Mouse (Mus musculus): ENCODE results near the gene Fto. TPM values are rescaled to one million over a fixed set of nuclear protein-coding genes. Genes with fewer than 3 reads are reported as not detected.

Gene Fto
- polyA plus RNA-seq, 1 experiment, result 43.9 TPM

GRCm38 (mm10) chr8:91338389-91339154 is 25.2 kb downstream of the Fto start:
- Histone ChIP-seq H3K27ac (ENCODE audit: insufficient read depth, low read depth, low read length) (no peak overlapping the region), H3K27me3 (replicated peaks; ENCODE audit: control insufficient read depth, insufficient read depth, low read length) (no peaks in the 10 kb centered on the region), H3K4me1 (ENCODE audit: control insufficient read depth, insufficient read depth, low read length) (peaks cover 5% of the 10 kb centered on the region), H3K4me3 (ENCODE audit: insufficient read depth, low read depth, low read length) (no peak overlapping the region), H3K36me3 (ENCODE audit: control insufficient read depth, insufficient read depth, low read length) (no peaks in the 10 kb centered on the region)
- DNase-seq, result no peak
- WGBS, result 84% methylated on average over 6 of the region's 6 CpGs
- TF ChIP-seq POLR2A (IDR thresholded peaks at IDR 0.05; ENCODE audit: low read depth, low read length) (no peak), CTCF (conservative IDR thresholded peaks at IDR 0.05; ENCODE audit: insufficient read depth, insufficient read length, low read depth, low read length) (no peak)

- DNase-seq, result no peak
- Histone ChIP-seq H3K36me3 (ENCODE audit: control insufficient read depth, insufficient read depth, low read length) (no peaks in the 10 kb centered on the region), H3K4me3 (ENCODE audit: insufficient read depth, low read depth, low read length) (no peak overlapping the region), H3K27ac (ENCODE audit: insufficient read depth, low read depth, low read length) (no peak overlapping the region), H3K27me3 (replicated peaks; ENCODE audit: control insufficient read depth, insufficient read depth, low read length) (no peaks in the 10 kb centered on the region), H3K4me1 (ENCODE audit: control insufficient read depth, insufficient read depth, low read length) (peaks cover 5% of the 10 kb centered on the region)
- 70% methylated on average over 8 of the region's 8 CpGs for WGBS
- no peak for TF ChIP-seq POLR2A (IDR thresholded peaks at IDR 0.05; ENCODE audit: low read depth, low read length)
- no peak for TF ChIP-seq CTCF (conservative IDR thresholded peaks at IDR 0.05; ENCODE audit: insufficient read depth, insufficient read length, low read depth, low read length)
These were observed 26.3 kb downstream of the Fto start for GRCm38 (mm10) chr8:91339651-91340050.

- no peak for TF ChIP-seq CTCF (conservative IDR thresholded peaks at IDR 0.05; ENCODE audit: insufficient read depth, insufficient read length, low read depth, low read length)
- TF ChIP-seq POLR2A (IDR thresholded peaks at IDR 0.05; ENCODE audit: low read depth, low read length), result no peak
- WGBS, result 48% methylated on average over 1 of the region's 1 CpGs
- Histone ChIP-seq H3K27ac (ENCODE audit: insufficient read depth, low read depth, low read length) (no peak overlapping the region), H3K4me3 (ENCODE audit: insufficient read depth, low read depth, low read length) (no peak overlapping the region), H3K27me3 (replicated peaks; ENCODE audit: control insufficient read depth, insufficient read depth, low read length) (no peaks in the 10 kb centered on the region), H3K4me1 (ENCODE audit: control insufficient read depth, insufficient read depth, low read length) (peaks cover 5% of the 10 kb centered on the region), H3K36me3 (ENCODE audit: control insufficient read depth, insufficient read depth, low read length) (no peaks in the 10 kb centered on the region)
- DNase-seq, result no peak
These were observed 27.4 kb downstream of the Fto start for GRCm38 (mm10) chr8:91340746-91341145.

GRCm38 (mm10) chr8:91342196-91342595 is 28.9 kb downstream of the Fto start:
- no peak for TF ChIP-seq CTCF (conservative IDR thresholded peaks at IDR 0.05; ENCODE audit: insufficient read depth, insufficient read length, low read depth, low read length)
- no peak for TF ChIP-seq POLR2A (IDR thresholded peaks at IDR 0.05; ENCODE audit: low read depth, low read length)
- peaks cover 5% of the 10 kb centered on the region for H3K4me1 ChIP-seq (ENCODE audit: control insufficient read depth, insufficient read depth, low read length)
- H3K4me3 ChIP-seq (ENCODE audit: insufficient read depth, low read depth, low read length), result no peak overlapping the region
- DNase-seq, result peak; percentile 58
- no peaks in the 10 kb centered on the region for H3K27me3 ChIP-seq (replicated peaks; ENCODE audit: control insufficient read depth, insufficient read depth, low read length)
- H3K36me3 ChIP-seq (ENCODE audit: control insufficient read depth, insufficient read depth, low read length), result no peaks in the 10 kb centered on the region
- no peak overlapping the region for H3K27ac ChIP-seq (ENCODE audit: insufficient read depth, low read depth, low read length)
- WGBS, result 40% methylated on average over 5 of the region's 5 CpGs

- Histone ChIP-seq H3K27me3 (replicated peaks; ENCODE audit: control insufficient read depth, insufficient read depth, low read length) (no peaks in the 10 kb centered on the region), H3K27ac (ENCODE audit: insufficient read depth, low read depth, low read length) (no peak overlapping the region), H3K4me3 (ENCODE audit: insufficient read depth, low read depth, low read length) (no peak overlapping the region), H3K4me1 (ENCODE audit: control insufficient read depth, insufficient read depth, low read length) (peaks cover 5% of the 10 kb centered on the region), H3K36me3 (ENCODE audit: control insufficient read depth, insufficient read depth, low read length) (no peaks in the 10 kb centered on the region)
- DNase-seq, result no peak
- WGBS, result 87% methylated on average over 5 of the region's 5 CpGs
- TF ChIP-seq POLR2A (IDR thresholded peaks at IDR 0.05; ENCODE audit: low read depth, low read length) (no peak), CTCF (conservative IDR thresholded peaks at IDR 0.05; ENCODE audit: insufficient read depth, insufficient read length, low read depth, low read length) (no peak)
These were observed 29.5 kb downstream of the Fto start for GRCm38 (mm10) chr8:91342798-91343197.

GRCm38 (mm10) chr8:91344659-91345058 is 31.3 kb downstream of the Fto start:
- H3K27ac ChIP-seq (ENCODE audit: insufficient read depth, low read depth, low read length), result no peak overlapping the region
- WGBS, result 89% methylated on average over 11 of the region's 11 CpGs
- H3K4me1 ChIP-seq (ENCODE audit: control insufficient read depth, insufficient read depth, low read length), result peaks cover 5% of the 10 kb centered on the region
- DNase-seq, result no peak
- no peaks in the 10 kb centered on the region for H3K27me3 ChIP-seq (replicated peaks; ENCODE audit: control insufficient read depth, insufficient read depth, low read length)
- H3K36me3 ChIP-seq (ENCODE audit: control insufficient read depth, insufficient read depth, low read length), result no peaks in the 10 kb centered on the region
- TF ChIP-seq CTCF (conservative IDR thresholded peaks at IDR 0.05; ENCODE audit: insufficient read depth, insufficient read length, low read depth, low read length), result no peak
- no peak for TF ChIP-seq POLR2A (IDR thresholded peaks at IDR 0.05; ENCODE audit: low read depth, low read length)
- no peak overlapping the region for H3K4me3 ChIP-seq (ENCODE audit: insufficient read depth, low read depth, low read length)

GRCm38 (mm10) chr8:91347146-91347545 is 33.8 kb downstream of the Fto start:
- DNase-seq, result no peak
- peaks cover 9% of the 10 kb centered on the region for H3K4me1 ChIP-seq (ENCODE audit: control insufficient read depth, insufficient read depth, low read length)
- no peaks in the 10 kb centered on the region for H3K27me3 ChIP-seq (replicated peaks; ENCODE audit: control insufficient read depth, insufficient read depth, low read length)
- TF ChIP-seq CTCF (conservative IDR thresholded peaks at IDR 0.05; ENCODE audit: insufficient read depth, insufficient read length, low read depth, low read length) (no peak), POLR2A (IDR thresholded peaks at IDR 0.05; ENCODE audit: low read depth, low read length) (no peak)
- H3K27ac ChIP-seq (ENCODE audit: insufficient read depth, low read depth, low read length), result no peak overlapping the region
- 92% methylated on average over 10 of the region's 10 CpGs for WGBS
- H3K36me3 ChIP-seq (ENCODE audit: control insufficient read depth, insufficient read depth, low read length), result no peaks in the 10 kb centered on the region
- H3K4me3 ChIP-seq (ENCODE audit: insufficient read depth, low read depth, low read length), result no peak overlapping the region
